Mouse (Mus musculus): ENCODE measurements at regions not wholly inside any gene's neighbourhood (a gene's known extent, or its start where the extent isn't known, plus 50 kb on each side); places are given as distances from the start of the nearest gene placed in this dataset.
"Not testable (repeated sequence)": the region's sequence is repeated elsewhere in the genome, so short reads cannot be mapped to it uniquely, and the experiment has no call there.

- no peak for DNase-seq (ENCODE audit: low read depth)
Observed at GRCm38 (mm10) chr2:166476953-166477352, 236.7 kb downstream of the Prex1 start.

GRCm38 (mm10) chr2:166475624-166476023, 238.0 kb downstream of the Prex1 start:
- DNase-seq (ENCODE audit: low read depth), result no peak

- DNase-seq (ENCODE audit: low read depth), result no peak
Observed at GRCm38 (mm10) chr2:166474601-166475000, 239.0 kb downstream of the Prex1 start.

DNA sequence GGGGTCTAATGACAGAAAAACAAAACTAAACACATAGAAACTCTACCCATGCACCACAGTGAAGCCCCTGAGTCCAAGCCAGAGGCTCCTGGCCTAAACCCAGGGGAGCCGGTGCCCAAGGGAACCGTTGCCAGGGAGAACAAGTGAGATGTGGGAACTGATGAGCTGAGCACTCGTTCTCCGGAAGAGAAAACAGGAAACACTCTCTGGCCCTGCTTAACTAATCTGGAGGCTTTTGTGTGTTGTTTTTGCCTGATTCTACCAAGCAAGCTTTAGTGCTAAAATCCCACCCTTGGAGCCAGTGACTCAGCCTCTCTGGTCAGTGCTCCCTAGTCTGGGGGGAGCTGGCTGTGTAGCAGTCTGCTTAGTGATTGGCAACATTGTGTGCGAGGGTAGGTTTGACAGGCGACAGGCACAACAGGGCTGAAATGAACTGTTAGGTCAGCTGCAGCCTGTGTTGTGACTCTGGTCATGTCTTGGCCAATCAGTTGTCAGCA, 242.3 kb downstream of the Prex1 start:
- DNase-seq (ENCODE audit: low read depth), result no peak

- no peak for DNase-seq (ENCODE audit: low read depth)
Observed at GRCm38 (mm10) chr2:166469046-166469593, 244.5 kb downstream of the Prex1 start.

GRCm38 (mm10) chr2:166467137-166467536, 246.5 kb downstream of the Prex1 start:
- DNase-seq (ENCODE audit: low read depth), result no peak

DNA sequence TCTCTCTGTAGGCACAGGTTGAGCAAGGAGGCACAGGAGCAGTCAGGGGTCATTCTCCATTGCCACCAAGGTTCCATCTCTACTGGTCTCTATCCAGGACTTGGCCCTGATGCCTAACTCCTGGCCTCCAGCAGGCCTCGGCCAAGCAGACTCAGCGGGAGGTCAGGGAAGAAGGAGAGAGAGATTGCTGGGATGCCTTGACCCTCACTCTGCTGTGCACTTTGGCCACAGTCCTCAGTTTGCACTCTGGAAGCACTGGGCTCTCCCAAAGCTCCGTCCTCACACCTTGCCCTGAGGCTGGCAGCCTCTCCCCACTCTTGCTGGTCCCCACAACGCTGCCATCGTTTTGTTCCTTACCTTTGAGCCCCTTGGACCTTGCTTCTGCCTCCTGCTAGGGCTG, 248.1 kb downstream of the Prex1 start:
- DNase-seq (ENCODE audit: low read depth), result no peak

DNA sequence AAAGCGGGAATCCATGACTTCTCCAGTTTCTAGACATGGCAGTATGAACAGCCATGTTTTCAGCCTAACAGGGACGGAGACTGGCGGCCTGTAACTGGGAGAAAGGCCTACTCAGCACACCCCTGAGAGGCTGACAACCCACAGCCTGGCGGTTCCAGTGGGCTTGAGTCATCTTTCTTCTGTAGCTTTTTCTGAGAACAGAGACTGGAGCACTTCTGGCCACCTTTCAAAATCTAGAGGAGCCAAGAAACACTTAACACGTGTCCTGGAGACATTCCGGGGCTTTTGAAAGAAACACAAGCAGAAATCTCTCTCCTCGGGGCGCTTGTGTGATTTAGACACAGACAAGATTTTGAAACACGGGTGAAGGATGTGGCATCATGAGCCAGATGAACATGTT, 250.1 kb downstream of the Prex1 start:
- DNase-seq (ENCODE audit: low read depth), result peak; percentile 58

- DNase-seq (ENCODE audit: low read depth), result no peak
Observed at GRCm38 (mm10) chr2:166461956-166462355, 251.7 kb downstream of the Prex1 start.

DNA sequence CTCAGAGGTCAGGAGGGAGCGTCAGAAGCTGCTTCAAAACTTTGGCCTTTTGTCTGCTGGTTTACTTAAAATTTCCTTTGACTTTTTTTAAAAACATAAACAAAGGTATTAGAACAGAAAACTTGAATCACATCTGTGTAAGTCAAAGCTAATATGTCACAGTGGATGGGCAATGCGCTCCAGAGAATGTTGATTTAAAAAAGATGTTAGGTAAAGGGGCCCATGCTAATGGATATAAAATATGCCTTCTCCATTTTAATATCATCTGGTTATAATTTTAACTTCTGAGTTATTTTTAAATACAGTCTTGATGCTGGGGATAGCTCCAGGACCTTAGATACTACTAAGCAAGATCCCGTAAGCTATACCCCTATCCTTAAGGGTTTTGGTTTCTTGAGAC, 252.5 kb downstream of the Prex1 start:
- no peak for DNase-seq (ENCODE audit: low read depth)

DNA sequence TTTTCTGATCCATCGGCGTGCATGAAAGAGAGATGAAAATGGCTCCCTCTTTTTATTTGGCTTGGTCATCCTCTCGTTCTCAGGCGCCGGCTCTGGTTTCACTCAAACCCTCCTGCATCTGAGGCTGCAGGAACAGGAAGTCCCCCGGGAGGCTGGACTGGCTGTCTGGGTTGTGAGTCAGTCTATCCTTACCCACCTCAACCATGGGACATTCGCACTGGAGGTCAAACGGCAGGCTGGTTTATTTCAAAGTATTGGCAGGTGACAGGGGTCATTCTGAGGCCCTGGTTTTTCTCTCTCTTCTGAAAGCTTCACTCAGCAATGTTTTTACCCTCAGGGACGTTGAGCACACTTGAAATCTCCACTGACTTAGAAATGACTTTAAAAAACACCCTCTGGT, 253.7 kb downstream of the Prex1 start:
- no peak for DNase-seq (ENCODE audit: low read depth)

DNA sequence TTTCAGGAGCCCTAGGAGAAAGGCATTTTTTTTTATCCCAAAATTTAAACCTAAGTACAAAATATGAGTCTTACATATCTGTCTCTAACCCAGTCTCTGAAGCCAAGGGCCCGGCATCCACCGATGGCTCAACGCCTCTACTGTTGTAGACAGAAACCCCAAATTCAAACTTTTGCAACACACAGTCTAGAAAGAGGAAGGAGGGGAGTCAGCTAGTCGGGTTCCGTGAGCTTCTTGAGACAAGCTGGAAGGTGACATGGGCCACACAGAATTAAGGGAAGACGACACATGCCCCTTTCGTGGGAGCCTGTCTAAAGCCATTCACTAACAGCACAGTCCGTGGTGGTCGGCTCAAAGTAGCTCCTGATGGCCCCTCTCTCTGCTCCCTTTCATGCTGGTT, 254.7 kb downstream of the Prex1 start:
- DNase-seq (ENCODE audit: low read depth), result no peak

GRCm38 (mm10) chr2:166457381-166458172, 256.1 kb downstream of the Prex1 start:
- DNase-seq (ENCODE audit: low read depth), result no peak

GRCm38 (mm10) chr2:166454160-166454888, 259.3 kb downstream of the Prex1 start:
- DNase-seq (ENCODE audit: low read depth), result not testable (repeated sequence)

GRCm38 (mm10) chr2:166450964-166451363, 262.7 kb downstream of the Prex1 start:
- DNase-seq (ENCODE audit: low read depth), result no peak

- DNase-seq (ENCODE audit: low read depth), result no peak
Observed at GRCm38 (mm10) chr2:166450380-166450779, 263.3 kb downstream of the Prex1 start.

DNA sequence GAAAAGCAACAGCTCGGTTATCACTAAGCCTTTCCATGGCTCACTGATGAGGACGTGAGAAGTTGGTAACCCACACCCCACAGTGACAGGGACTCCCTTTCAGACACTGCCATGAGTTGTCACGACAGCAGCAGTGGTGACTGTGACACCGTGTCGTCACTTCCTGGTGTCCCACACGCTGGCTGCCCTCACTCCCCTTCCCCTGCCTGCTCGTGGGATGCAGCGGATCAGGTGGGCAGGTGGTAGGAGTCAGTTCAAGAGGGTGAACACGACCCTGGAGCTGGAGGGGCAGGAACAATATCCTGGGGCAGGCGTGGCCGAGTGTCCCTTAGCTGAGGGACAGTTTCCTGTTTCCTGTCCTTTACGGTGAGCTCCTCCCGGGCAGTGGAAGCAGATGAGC, 264.9 kb downstream of the Prex1 start:
- no peak for DNase-seq (ENCODE audit: low read depth)

DNA sequence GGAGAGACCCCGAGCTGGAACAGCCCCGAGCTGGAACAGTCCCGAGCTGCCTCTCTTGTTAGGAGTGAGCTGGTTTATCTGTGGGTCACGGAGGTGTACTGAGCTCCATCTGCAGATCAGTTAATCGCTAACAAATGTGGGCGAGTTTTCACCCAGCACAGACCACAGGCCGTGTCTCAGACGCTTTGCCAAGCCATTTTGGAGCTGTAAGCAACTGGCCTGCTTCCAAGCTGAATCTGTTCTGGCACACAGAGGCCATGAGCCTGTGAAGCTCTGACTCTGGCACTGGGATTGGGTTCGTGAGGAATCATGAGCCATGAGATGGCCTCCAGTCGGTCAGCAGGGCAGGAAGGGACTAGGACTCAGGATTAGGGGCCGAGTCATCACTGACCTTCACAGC, 265.5 kb downstream of the Prex1 start:
- no peak for DNase-seq (ENCODE audit: low read depth)

GRCm38 (mm10) chr2:166446536-166446935, 267.1 kb downstream of the Prex1 start:
- DNase-seq (ENCODE audit: low read depth), result no peak

- DNase-seq (ENCODE audit: low read depth), result not testable (repeated sequence)
Observed at GRCm38 (mm10) chr2:166445824-166446223, 267.8 kb downstream of the Prex1 start.

DNA sequence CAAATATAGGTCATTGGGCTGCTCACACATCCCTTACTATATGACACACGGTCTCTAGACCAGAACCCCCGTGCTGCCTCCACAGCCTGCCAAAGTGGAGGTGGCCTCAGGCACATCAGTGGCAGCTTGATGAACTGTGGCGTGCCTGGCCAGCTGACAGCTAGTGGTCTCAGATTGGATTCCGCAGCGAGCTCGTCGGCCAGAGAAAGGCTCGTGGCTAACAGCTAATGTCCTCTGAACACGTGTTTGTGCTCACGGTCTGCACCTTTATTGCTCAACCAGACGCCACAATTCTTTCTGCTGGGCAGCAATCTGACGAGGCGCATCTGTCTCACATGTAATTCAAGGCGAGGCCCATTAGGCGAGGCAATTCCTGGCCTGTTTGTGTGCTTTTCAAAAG, 270.6 kb downstream of the Prex1 start:
- DNase-seq (ENCODE audit: low read depth), result no peak

GRCm38 (mm10) chr2:166439847-166440775, 273.5 kb downstream of the Prex1 start:
- DNase-seq (ENCODE audit: low read depth), result no peak
